8 mouse cellular contexts compared by ENCODE assay signal in the genomic region with DNA sequence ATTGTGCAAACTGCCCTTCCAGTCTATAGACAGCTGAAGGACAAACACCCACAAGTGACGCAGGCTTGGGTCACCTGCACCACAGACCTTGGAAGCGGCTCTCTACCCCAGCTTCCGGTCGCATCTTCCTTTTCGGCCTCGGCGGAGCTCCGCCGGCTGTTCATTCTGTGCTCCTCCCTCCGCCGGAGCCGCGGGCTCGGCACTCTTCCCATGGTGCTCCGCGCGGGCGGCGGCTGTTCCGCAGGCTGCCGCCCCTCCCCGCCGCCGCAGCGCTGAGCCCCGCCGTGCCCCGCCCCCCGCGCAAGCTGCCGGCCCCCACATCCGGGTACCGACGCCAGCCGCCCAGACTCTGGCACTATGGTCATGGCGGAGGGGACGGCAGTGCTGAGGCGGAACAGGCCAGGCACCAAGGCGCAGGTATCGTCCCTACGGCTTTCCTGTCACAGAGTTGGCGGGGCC. TPM values are rescaled to one million over a fixed set of nuclear protein-coding genes. Genes with fewer than 3 reads are reported as not detected.
DNase-seq lines count a peak whose midpoint lies in the region; ATAC-seq lines count a peak whose summit lies in the region.

A gene (plus strand): TSS at position 289 of the 459 bp plus-strand sequence.

- H3K27me3 ChIP-seq in hindbrain, embryonic 13.5 days: no peaks in the 10 kb centered on the region

- DNase-seq in NIH3T3 (ENCODE audit: low read depth): peak; percentile 96
- peak; percentile 99 for DNase-seq in cerebellum, postnatal 10 days
- DNase-seq in frontal cortex, postnatal 14 days (ENCODE audit: low spot score in 2 of 2): peak; percentile 81 to 86
- DNase-seq in layer of hippocampus, postnatal 25 days (ENCODE audit: extremely low spot score in 1 of 2, low spot score in 1 of 2): peak; percentile 90
- DNase-seq in lung, postnatal 25 days (ENCODE audit: low spot score): peak; percentile 92
- DNase-seq in retina, embryonic 14.5 days (ENCODE audit: low spot score): peak; percentile 95
- peak; percentile 98 for DNase-seq in thymus, postnatal 4 days

- under 1% methylated on average over 41 of the region's 42 CpGs for WGBS in hindbrain, embryonic 13.5 days

- ATAC-seq in hindbrain, embryonic 13.5 days (ENCODE audit: low FRiP score): peak; percentile 98

- peak within 1 kb of the TSS; percentile 93 for H3K4me3 ChIP-seq in hindbrain, embryonic 13.5 days

- peak within 1 kb of the TSS; percentile 74 for H3K4me2 ChIP-seq in hindbrain, embryonic 13.5 days

- no peaks in the 10 kb centered on the region for H3K9me3 ChIP-seq in hindbrain, embryonic 13.5 days

- H3K4me1 ChIP-seq in hindbrain, embryonic 13.5 days (replicated peaks): peaks cover 23% of the 10 kb centered on the region

- peak within 1 kb of the TSS; percentile 98 for H3K9ac ChIP-seq in hindbrain, embryonic 13.5 days

- H3K36me3 ChIP-seq in hindbrain, embryonic 13.5 days: peaks cover 7% of the 10 kb centered on the region; the same call in 1 of the 2 replicates

- peak within 1 kb of the TSS; percentile 98 for H3K27ac ChIP-seq in hindbrain, embryonic 13.5 days

RNA-seq across cellular contexts. Expression of the gene that starts here (rescaled TPM):
- 190 and 200 TPM in 2 replicates for polyA plus RNA-seq in hindbrain, embryonic 13.5 days (2015; fragmentation: Nextera tagmentation; extraction: Ambion mirVana)
- total RNA-seq in layer of hippocampus, postnatal 25 days (2021): 10 to 100 TPM; 57.1 to 57.5 TPM

Comparison
In these comparisons a context has a peak if more than half of its experiments do, and no peak if none do; other contexts are left out.
1. Peak in every context shown above with its lines: DNase-seq, ATAC-seq, H3K4me3 ChIP-seq and H3K27ac ChIP-seq.